Mouse (Mus musculus): ENCODE measurements around the gene Gm10135. TPM values are rescaled to one million over a fixed set of nuclear protein-coding genes. Genes with fewer than 3 reads are reported as not detected.

Gm10135 gene
- polyA plus RNA-seq, 1 experiment from 2014 or later = not detected

GRCm38 (mm10) chr5:72995379-72995778 lies 20.9 kb upstream of the Gm10135 start:
- H3K4me1 ChIP-seq (replicated peaks) = peaks cover 5% of the 10 kb centered on the region
- H3K27ac ChIP-seq (replicated peaks) = no peak overlapping the region
- no peaks in the 10 kb centered on the region for H3K27me3 ChIP-seq
- 0 out of 2 replicates have a peak overlapping the region, but pooled peaks have one; percentile 11 for H3K4me2 ChIP-seq
- peak; percentile 19; the same call in 1 of the 2 replicates for ATAC-seq (ENCODE audit: low FRiP score, low read depth)
- H3K9ac ChIP-seq = no peak overlapping the region
- no peak overlapping the region for H3K4me3 ChIP-seq
- WGBS = 11% methylated on average over 10 of the region's 10 CpGs
- no peaks in the 10 kb centered on the region for H3K9me3 ChIP-seq
- H3K36me3 ChIP-seq = no peaks in the 10 kb centered on the region

- Histone ChIP-seq H3K4me1 (replicated peaks) (peaks cover 5% of the 10 kb centered on the region), H3K9me3 (no peaks in the 10 kb centered on the region), H3K4me2 (no peak overlapping the region), H3K36me3 (no peaks in the 10 kb centered on the region), H3K27me3 (no peaks in the 10 kb centered on the region), H3K9ac (no peak overlapping the region), H3K27ac (replicated peaks) (no peak overlapping the region), H3K4me3 (no peak overlapping the region)
- WGBS = 46% methylated on average over 2 of the region's 2 CpGs
- ATAC-seq (ENCODE audit: low FRiP score, low read depth) = no peak
Measured at GRCm38 (mm10) chr5:72994928-72995327, 20.4 kb upstream of the Gm10135 start.

- Histone ChIP-seq H3K36me3 (no peaks in the 10 kb centered on the region), H3K4me3 (no peak overlapping the region), H3K27me3 (no peaks in the 10 kb centered on the region), H3K4me2 (no peak overlapping the region), H3K27ac (replicated peaks) (no peak overlapping the region), H3K4me1 (replicated peaks) (peaks cover 5% of the 10 kb centered on the region), H3K9ac (no peak overlapping the region), H3K9me3 (no peaks in the 10 kb centered on the region)
- WGBS = 28% methylated on average over 8 of the region's 8 CpGs
- no peak for ATAC-seq (ENCODE audit: low FRiP score, low read depth)
Measured at GRCm38 (mm10) chr5:72994424-72994823, 19.9 kb upstream of the Gm10135 start.

DNA sequence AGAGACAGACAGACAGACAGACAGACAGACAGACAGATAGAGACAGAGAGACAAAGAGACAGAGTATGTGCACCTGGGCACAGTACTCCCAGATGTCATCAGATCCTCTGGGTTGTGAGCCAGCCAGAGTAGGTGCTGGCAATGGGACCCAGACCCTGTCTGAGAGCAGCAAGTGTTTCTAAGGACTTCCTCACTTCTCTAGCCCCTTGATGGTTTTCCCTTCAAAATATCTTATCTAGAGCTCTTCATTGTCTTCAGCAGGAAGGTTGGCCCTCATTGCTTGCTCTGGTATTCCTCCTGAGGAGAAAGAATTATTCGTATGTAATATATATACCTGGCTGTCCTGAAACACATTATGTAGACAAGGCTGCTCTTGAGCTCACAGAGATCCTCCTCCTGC lies 18.0 kb upstream of the Gm10135 start:
- no peaks in the 10 kb centered on the region for H3K9me3 ChIP-seq
- no peak overlapping the region for H3K9ac ChIP-seq
- WGBS = 94% methylated on average over 1 of the region's 1 CpGs
- H3K36me3 ChIP-seq = no peaks in the 10 kb centered on the region
- no peak overlapping the region for H3K4me2 ChIP-seq
- no peak overlapping the region for H3K27ac ChIP-seq (replicated peaks)
- no peak for ATAC-seq (ENCODE audit: low FRiP score, low read depth)
- peaks cover 5% of the 10 kb centered on the region for H3K4me1 ChIP-seq (replicated peaks)
- no peaks in the 10 kb centered on the region for H3K27me3 ChIP-seq
- no peak overlapping the region for H3K4me3 ChIP-seq

DNA sequence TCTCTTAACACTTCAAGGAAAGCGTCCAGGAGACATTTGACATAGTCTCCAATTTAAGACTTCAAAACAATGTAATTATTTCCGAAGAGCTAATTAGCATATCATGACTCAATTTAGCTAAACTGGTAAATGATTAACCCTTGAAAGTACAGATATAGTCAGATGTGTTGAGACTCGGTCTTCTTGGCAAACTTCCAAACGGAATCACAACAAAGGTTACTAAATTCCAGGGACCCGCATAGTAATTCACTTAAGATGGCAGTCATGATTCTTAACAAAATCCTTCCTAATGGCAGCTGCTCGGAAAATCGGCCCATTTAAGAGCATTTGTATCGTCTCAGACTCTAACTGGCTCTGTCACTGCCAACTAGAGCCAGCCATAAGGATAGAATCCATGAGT lies 15.3 kb upstream of the Gm10135 start:
- Histone ChIP-seq H3K9me3 (no peaks in the 10 kb centered on the region), H3K9ac (no peak overlapping the region), H3K36me3 (no peaks in the 10 kb centered on the region), H3K27me3 (no peaks in the 10 kb centered on the region), H3K4me2 (no peak overlapping the region), H3K27ac (replicated peaks) (no peak overlapping the region), H3K4me3 (no peak overlapping the region), H3K4me1 (replicated peaks) (no peaks in the 10 kb centered on the region)
- 58% methylated on average over 8 of the region's 8 CpGs for WGBS
- ATAC-seq (ENCODE audit: low FRiP score, low read depth) = no peak

- WGBS = 90% methylated on average over 7 of the region's 7 CpGs
- ATAC-seq (ENCODE audit: low FRiP score, low read depth) = no peak
- Histone ChIP-seq H3K27ac (replicated peaks) (no peak overlapping the region), H3K36me3 (no peaks in the 10 kb centered on the region), H3K4me1 (replicated peaks) (no peaks in the 10 kb centered on the region), H3K4me2 (no peak overlapping the region), H3K9ac (no peak overlapping the region), H3K4me3 (no peak overlapping the region), H3K27me3 (no peaks in the 10 kb centered on the region), H3K9me3 (no peaks in the 10 kb centered on the region)
Measured at GRCm38 (mm10) chr5:72987786-72988185, 13.3 kb upstream of the Gm10135 start.

DNA sequence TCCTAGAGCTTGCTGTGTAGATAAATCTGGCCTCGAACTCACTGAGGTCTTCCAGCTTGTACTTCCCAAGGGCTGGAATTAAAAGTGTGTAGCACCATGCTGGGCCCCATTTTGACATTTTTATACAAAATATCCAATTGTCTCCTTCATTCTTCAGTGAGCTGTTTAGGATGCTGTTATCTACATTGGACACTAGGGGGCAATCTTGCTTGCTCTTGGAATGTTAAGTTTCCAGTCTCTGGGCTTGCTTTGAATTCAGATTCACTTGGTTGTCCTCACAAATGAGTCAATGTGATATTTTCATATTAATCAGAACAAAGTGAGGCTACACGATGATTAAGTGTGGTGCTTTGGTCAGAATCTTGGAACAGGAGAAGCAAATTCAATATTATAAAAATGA lies 9.6 kb upstream of the Gm10135 start:
- Histone ChIP-seq H3K4me1 (replicated peaks) (no peaks in the 10 kb centered on the region), H3K27me3 (no peaks in the 10 kb centered on the region), H3K9ac (no peak overlapping the region), H3K27ac (replicated peaks) (no peak overlapping the region), H3K4me2 (no peak overlapping the region), H3K36me3 (0 out of 2 replicates have a peak, but pooled peaks cover 6% of the 10 kb centered on the region), H3K4me3 (no peak overlapping the region), H3K9me3 (no peaks in the 10 kb centered on the region)
- no peak for ATAC-seq (ENCODE audit: low FRiP score, low read depth)
- WGBS = 11% methylated on average over 2 of the region's 2 CpGs

- Histone ChIP-seq H3K9me3 (no peaks in the 10 kb centered on the region), H3K4me1 (replicated peaks) (no peaks in the 10 kb centered on the region), H3K4me3 (no peak overlapping the region), H3K9ac (no peak overlapping the region), H3K4me2 (no peak overlapping the region), H3K27me3 (no peaks in the 10 kb centered on the region), H3K36me3 (peaks cover 40% of the 10 kb centered on the region), H3K27ac (replicated peaks) (no peak overlapping the region)
- ATAC-seq (ENCODE audit: low FRiP score, low read depth) = no peak
- WGBS = 88% methylated on average over 4 of the region's 4 CpGs
Measured at GRCm38 (mm10) chr5:72976539-72976938, 2.0 kb upstream of the Gm10135 start.

DNA sequence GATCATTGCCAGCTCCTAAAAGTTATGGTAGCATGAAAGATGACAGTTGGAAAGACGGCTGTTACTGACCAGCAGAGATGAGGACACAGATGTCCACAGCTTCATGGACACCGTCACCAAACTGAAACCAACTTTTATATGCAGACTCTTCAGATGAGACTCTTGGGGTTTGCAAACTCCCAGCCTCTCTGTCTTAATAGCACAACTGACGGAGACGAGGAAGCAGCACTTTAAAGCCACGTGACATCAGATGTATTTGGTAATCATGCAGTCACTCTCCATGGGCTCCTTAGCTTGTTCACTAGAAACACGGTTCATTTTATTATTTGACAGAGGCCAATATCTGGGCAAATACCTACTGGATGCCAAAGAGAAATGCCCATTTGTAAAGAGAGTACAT lies 1.5 kb upstream of the Gm10135 start:
- no peaks in the 10 kb centered on the region for H3K9me3 ChIP-seq
- H3K36me3 ChIP-seq = peaks cover 40% of the 10 kb centered on the region
- no peak overlapping the region for H3K9ac ChIP-seq
- H3K27me3 ChIP-seq = no peaks in the 10 kb centered on the region
- 87% methylated on average over 6 of the region's 6 CpGs for WGBS
- H3K27ac ChIP-seq (replicated peaks) = no peak overlapping the region
- ATAC-seq (ENCODE audit: low FRiP score, low read depth) = no peak
- no peak overlapping the region for H3K4me2 ChIP-seq
- no peaks in the 10 kb centered on the region for H3K4me1 ChIP-seq (replicated peaks)
- no peak overlapping the region for H3K4me3 ChIP-seq

GRCm38 (mm10) chr5:72972934-72973333 lies 1.6 kb downstream of the Gm10135 start:
- H3K4me1 ChIP-seq (replicated peaks) = no peaks in the 10 kb centered on the region
- H3K4me2 ChIP-seq = no peak overlapping the region
- peaks cover 40% of the 10 kb centered on the region for H3K36me3 ChIP-seq
- WGBS = 73% methylated on average over 5 of the region's 5 CpGs
- no peak for ATAC-seq (ENCODE audit: low FRiP score, low read depth)
- H3K4me3 ChIP-seq = no peak overlapping the region
- H3K27me3 ChIP-seq = no peaks in the 10 kb centered on the region
- H3K9ac ChIP-seq = no peak overlapping the region
- no peak overlapping the region for H3K27ac ChIP-seq (replicated peaks)
- H3K9me3 ChIP-seq = no peaks in the 10 kb centered on the region

DNA sequence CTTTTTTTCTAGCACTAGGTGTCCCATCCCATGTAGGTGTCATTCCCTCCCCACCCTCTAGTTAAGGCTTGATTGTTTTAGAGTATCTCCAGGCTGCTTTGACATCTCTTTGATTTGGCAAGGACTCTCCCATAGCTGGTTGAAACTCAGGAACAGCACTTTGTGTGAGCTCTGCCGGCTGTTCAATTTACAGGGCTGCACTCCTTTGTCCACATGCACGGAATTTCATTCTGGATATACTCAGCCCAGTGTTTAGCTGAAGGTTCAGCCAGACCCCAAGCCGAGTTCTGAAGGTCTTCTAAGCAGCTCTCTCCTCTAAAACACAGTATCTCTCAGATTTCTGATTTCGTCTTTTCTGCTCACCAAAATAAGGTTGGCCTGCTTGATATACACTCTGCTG lies 2.1 kb downstream of the Gm10135 start:
- peaks cover 40% of the 10 kb centered on the region for H3K36me3 ChIP-seq

GRCm38 (mm10) chr5:72965706-72966105 lies 8.8 kb downstream of the Gm10135 start:
- no peak overlapping the region for H3K4me2 ChIP-seq
- peaks cover 12% of the 10 kb centered on the region for H3K36me3 ChIP-seq
- H3K9me3 ChIP-seq = no peaks in the 10 kb centered on the region
- 89% methylated on average over 3 of the region's 3 CpGs for WGBS
- no peak overlapping the region for H3K4me3 ChIP-seq
- H3K27ac ChIP-seq (replicated peaks) = no peak overlapping the region
- H3K4me1 ChIP-seq (replicated peaks) = no peaks in the 10 kb centered on the region
- H3K27me3 ChIP-seq = no peaks in the 10 kb centered on the region
- no peak overlapping the region for H3K9ac ChIP-seq
- ATAC-seq (ENCODE audit: low FRiP score, low read depth) = no peak

More for the DNA sequence above, 2.1 kb downstream of the Gm10135 start:
- H3K27me3 ChIP-seq = no peaks in the 10 kb centered on the region
- no peak overlapping the region for H3K4me3 ChIP-seq
- no peak overlapping the region for H3K4me2 ChIP-seq
- H3K9ac ChIP-seq = no peak overlapping the region
- H3K27ac ChIP-seq (replicated peaks) = no peak overlapping the region
- WGBS = 78% methylated on average over 4 of the region's 4 CpGs
- no peaks in the 10 kb centered on the region for H3K4me1 ChIP-seq (replicated peaks)
- H3K9me3 ChIP-seq = no peaks in the 10 kb centered on the region
- ATAC-seq (ENCODE audit: low FRiP score, low read depth) = no peak

- no peak for ATAC-seq (ENCODE audit: low FRiP score, low read depth)
- H3K36me3 ChIP-seq = peaks cover 15% of the 10 kb centered on the region
- H3K27me3 ChIP-seq = no peaks in the 10 kb centered on the region
- no peak overlapping the region for H3K4me2 ChIP-seq
- H3K9me3 ChIP-seq = no peaks in the 10 kb centered on the region
- no peaks in the 10 kb centered on the region for H3K4me1 ChIP-seq (replicated peaks)
- WGBS = 83% methylated on average over 6 of the region's 6 CpGs
- no peak overlapping the region for H3K27ac ChIP-seq (replicated peaks)
- no peak overlapping the region for H3K9ac ChIP-seq
- H3K4me3 ChIP-seq = no peak overlapping the region
Measured at GRCm38 (mm10) chr5:72960096-72960495, 14.4 kb downstream of the Gm10135 start.

Measured in hindbrain, embryonic 15.5 days (tissue).